Mouse (Mus musculus) liver, adult 2 months (tissue): ENCODE data around the gene Bank1. TPM values are rescaled to one million over a fixed set of nuclear protein-coding genes. Genes with fewer than 3 reads are reported as not detected.

Source experiments
- DNase-seq: peaks from one replicate; pipeline ENCODE4 v3.0.0-alpha.2; 2011; ENCODE audit warnings: low read depth, low spot score; ENCODE audit errors: extremely low read depth
- H3K27ac ChIP-seq: fragments of 200-500 bp; replicated peaks from 2 replicates; pipeline ENCODE4 v1.5.1; 2012; ENCODE audit warnings: low read depth, mild to moderate bottlenecking, control low read depth, inconsistent platforms, low read length; ENCODE audit not compliant: insufficient read depth
- H3K27me3 ChIP-seq: fragments of 200-500 bp; 2 replicates; pipeline ENCODE4 v1.6.1; 2012; ENCODE audit warnings: mild to moderate bottlenecking, moderate library complexity, low read length, inconsistent platforms; ENCODE audit not compliant: control insufficient read depth, insufficient read depth
- H3K36me3 ChIP-seq: fragments of 200-500 bp; 2 replicates; pipeline ENCODE4 v1.6.1; 2012; ENCODE audit warnings: low read length, inconsistent platforms; ENCODE audit not compliant: control insufficient read depth, insufficient read depth
- H3K4me1 ChIP-seq: fragments of 200-500 bp; 2 replicates; pipeline ENCODE4 v1.6.1; 2011; ENCODE audit warnings: low read length; ENCODE audit not compliant: control insufficient read depth, insufficient read depth
- H3K4me3 ChIP-seq: fragments of 200-500 bp; 2 replicates; pipeline ENCODE4 v1.5.1; 2011; ENCODE audit warnings: low read depth, mild to moderate bottlenecking, control low read depth, low read length, moderate library complexity; ENCODE audit not compliant: insufficient read depth
- H3K79me2 ChIP-seq: fragments of 200-500 bp; 2 replicates; pipeline ENCODE4 v1.6.1; 2012; ENCODE audit warnings: inconsistent platforms, mild to moderate bottlenecking, low read length, moderate library complexity; ENCODE audit not compliant: control insufficient read depth, insufficient read depth
- H3K9ac ChIP-seq: fragments of 200-500 bp; 2 replicates; pipeline ENCODE4 v1.6.1; 2012; ENCODE audit warnings: low read depth, mild to moderate bottlenecking, control low read depth, inconsistent platforms, low read length
- CTCF ChIP-seq: fragments of 200-500 bp; IDR thresholded peaks from 2 replicates; pipeline ENCODE4 v1.5.1; 2011; ENCODE audit warnings: low read depth, low read length, control low read depth
- POLR2A ChIP-seq: fragments of 200-500 bp; IDR thresholded peaks from 2 replicates; pipeline ENCODE4 v1.6.1; 2011; ENCODE audit warnings: low read length, control low read depth; ENCODE audit not compliant: insufficient read depth; ENCODE audit errors: extremely low read depth
- WGBS: fragments of 180-500 bp; shearing (Covaris S2); methylation state at CpG from one replicate; pipeline ENCODE4 v1.1.7; 2018; 5-methylcytosine and 5-hydroxymethylcytosine counted together
- polyA plus RNA-seq: library from polyadenylated mRNA; depleted of rRNA; stranded (reverse); fragments of >200 nt; gene quantifications from 2 replicates; pipeline ENCODE4 v1.2.3, GENCODE M21; 2012; rRNA removed
- total RNA-seq: library from RNA; depleted of rRNA; stranded (reverse); fragments of >200 nt; gene quantifications from 2 replicates; pipeline ENCODE4 v1.2.3, GENCODE M21; 2014; rRNA removed

Bank1 gene
- total RNA-seq (3.2 TPM in 2 replicates), polyA plus RNA-seq (0.20 and 0.49 TPM in 2 replicates)

DNA sequence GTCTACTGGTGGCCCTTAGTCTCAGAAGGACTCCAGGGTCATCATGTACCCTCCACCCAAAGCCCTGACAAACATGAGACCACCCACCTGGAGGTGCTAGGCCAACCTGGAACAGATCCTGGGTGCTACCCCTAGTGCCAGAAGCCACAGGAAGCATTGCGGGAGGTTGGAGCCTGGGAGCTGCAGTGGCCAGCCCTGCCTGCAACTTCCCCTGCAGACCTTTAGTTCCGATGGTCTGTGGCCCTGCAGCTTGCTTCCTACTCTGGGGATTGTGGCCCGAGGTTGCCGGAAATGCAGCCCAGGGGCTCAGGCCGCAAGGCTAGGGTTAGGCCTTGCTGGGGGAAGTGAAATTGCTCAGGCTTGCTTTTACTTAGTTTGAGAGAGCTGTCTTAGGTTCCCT lies at the start of gene Bank1:
Bank1 (minus strand) TSS at position 284 of the 400 bp plus-strand sequence.
- H3K79me2 ChIP-seq, result no peaks in the 10 kb centered on the region
- peak within 1 kb of the TSS; percentile 53 for H3K4me3 ChIP-seq
- H3K36me3 ChIP-seq, result no peaks in the 10 kb centered on the region
- DNase-seq, result peak; percentile 40
- H3K27me3 ChIP-seq, result no peaks in the 10 kb centered on the region
- H3K9ac ChIP-seq, result peak within 1 kb of the TSS; percentile 72; the same call in 1 of the 2 replicates
- WGBS, result 68% methylated on average over 5 of the region's 5 CpGs
- 0 out of 2 replicates have a peak within 1 kb of the TSS, but pooled peaks have one; percentile 48 for H3K27ac ChIP-seq
- H3K4me1 ChIP-seq, result no peaks in the 10 kb centered on the region
- TF ChIP-seq CTCF (no peak), POLR2A (no peak)

GRCm38 (mm10) chr3:136369916-136370315 lies 44.0 kb upstream of the Bank1 start:
- H3K4me3 ChIP-seq, result no peak overlapping the region
- no peak overlapping the region for H3K9ac ChIP-seq
- no peaks in the 10 kb centered on the region for H3K79me2 ChIP-seq
- TF ChIP-seq CTCF (no peak), POLR2A (no peak)
- no peaks in the 10 kb centered on the region for H3K27me3 ChIP-seq
- DNase-seq, result no peak
- no peaks in the 10 kb centered on the region for H3K36me3 ChIP-seq
- H3K27ac ChIP-seq, result no peak overlapping the region
- H3K4me1 ChIP-seq, result no peaks in the 10 kb centered on the region
- 82% methylated on average over 11 of the region's 11 CpGs for WGBS

- H3K27ac ChIP-seq, result no peak overlapping the region
- WGBS, result 84% methylated on average over 9 of the region's 9 CpGs
- no peak overlapping the region for H3K4me3 ChIP-seq
- H3K27me3 ChIP-seq, result no peaks in the 10 kb centered on the region
- DNase-seq, result no peak
- H3K36me3 ChIP-seq, result no peaks in the 10 kb centered on the region
- no peaks in the 10 kb centered on the region for H3K79me2 ChIP-seq
- H3K9ac ChIP-seq, result no peak overlapping the region
- no peaks in the 10 kb centered on the region for H3K4me1 ChIP-seq
- TF ChIP-seq POLR2A (no peak), CTCF (no peak)
These were observed 43.6 kb upstream of the Bank1 start for GRCm38 (mm10) chr3:136369466-136369865.

DNA sequence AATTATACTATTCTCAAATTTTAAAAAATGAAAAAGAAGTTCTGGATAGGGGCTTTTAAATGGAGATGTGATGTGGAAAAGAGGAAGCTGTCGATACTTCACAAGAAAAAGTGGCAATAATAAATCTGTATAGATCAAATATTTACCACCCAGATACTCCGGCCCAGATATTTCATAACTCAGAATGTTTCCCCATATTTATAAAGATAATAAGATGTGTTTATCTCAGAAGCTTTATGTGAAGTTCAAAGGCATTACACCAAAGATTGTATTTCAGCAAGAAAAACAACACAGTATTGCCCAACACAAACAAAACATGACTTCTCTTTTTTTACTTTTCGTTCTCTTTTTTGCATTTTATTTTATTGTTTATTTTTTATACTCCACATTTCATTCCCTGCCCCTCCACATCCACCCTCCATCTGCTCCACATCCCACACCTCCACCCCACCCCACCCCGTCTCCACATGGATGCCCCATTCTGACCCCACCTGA lies 42.7 kb upstream of the Bank1 start:
- 77% methylated on average over 4 of the region's 4 CpGs for WGBS
- TF ChIP-seq POLR2A (no peak), CTCF (no peak)
- Histone ChIP-seq H3K4me1 (no peaks in the 10 kb centered on the region), H3K4me3 (no peak overlapping the region), H3K9ac (no peak overlapping the region), H3K79me2 (no peaks in the 10 kb centered on the region), H3K27ac (no peak overlapping the region), H3K27me3 (no peaks in the 10 kb centered on the region), H3K36me3 (no peaks in the 10 kb centered on the region)
- DNase-seq, result peak; percentile 3

DNA sequence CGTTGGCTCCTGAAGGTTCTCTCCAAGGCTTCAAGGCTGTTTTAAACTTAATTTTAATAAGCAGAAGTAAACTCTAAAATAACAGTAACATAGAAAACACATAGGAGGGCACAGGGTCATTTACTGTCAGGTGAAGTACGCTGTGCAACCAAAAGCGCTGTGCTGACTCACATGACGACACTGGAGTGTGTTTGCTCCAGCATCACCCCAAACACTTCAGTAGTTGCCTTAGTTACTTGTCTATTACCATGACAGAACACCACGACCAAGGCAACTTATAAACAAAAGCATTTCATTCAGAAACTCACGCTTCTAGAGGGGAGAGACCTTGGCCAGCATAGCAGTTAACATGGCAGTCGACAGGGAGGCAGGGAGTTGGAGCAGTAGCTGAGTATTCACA lies 23.8 kb upstream of the Bank1 start:
- Histone ChIP-seq H3K79me2 (no peaks in the 10 kb centered on the region), H3K27ac (no peak overlapping the region), H3K36me3 (no peaks in the 10 kb centered on the region), H3K27me3 (no peaks in the 10 kb centered on the region), H3K9ac (no peak overlapping the region), H3K4me3 (no peak overlapping the region), H3K4me1 (no peaks in the 10 kb centered on the region)
- TF ChIP-seq CTCF (no peak), POLR2A (no peak)
- DNase-seq, result no peak
- WGBS, result 78% methylated on average over 7 of the region's 7 CpGs

- no peak for DNase-seq
- no peak for TF ChIP-seq POLR2A
- H3K9ac ChIP-seq, result no peak overlapping the region
- WGBS, result 46% methylated on average over 1 of the region's 1 CpGs
- no peaks in the 10 kb centered on the region for H3K36me3 ChIP-seq
- no peaks in the 10 kb centered on the region for H3K79me2 ChIP-seq
- H3K27ac ChIP-seq, result no peak overlapping the region
- H3K4me3 ChIP-seq, result no peak overlapping the region
- H3K4me1 ChIP-seq, result no peaks in the 10 kb centered on the region
- H3K27me3 ChIP-seq, result no peaks in the 10 kb centered on the region
These were observed 22.7 kb upstream of the Bank1 start for GRCm38 (mm10) chr3:136348611-136349010.
